Mouse (Mus musculus) kidney, adult 2 months (tissue): ENCODE measurements around the gene Dbn1.

Source experiments
- CTCF ChIP-seq: fragments of 200-500 bp; conservative IDR thresholded peaks from 2 replicates; pipeline ENCODE4 v1.5.1; 2011; ENCODE audit warnings: low read depth, mild to moderate bottlenecking, control low read depth, low read length, moderate library complexity, mixed read lengths; ENCODE audit not compliant: insufficient read depth, insufficient read length
- POLR2A ChIP-seq: fragments of 200-500 bp; IDR thresholded peaks from one replicate; pipeline ENCODE4 v1.6.1; 2011; ENCODE audit warnings: low read depth, low read length, control low read depth

DNA sequence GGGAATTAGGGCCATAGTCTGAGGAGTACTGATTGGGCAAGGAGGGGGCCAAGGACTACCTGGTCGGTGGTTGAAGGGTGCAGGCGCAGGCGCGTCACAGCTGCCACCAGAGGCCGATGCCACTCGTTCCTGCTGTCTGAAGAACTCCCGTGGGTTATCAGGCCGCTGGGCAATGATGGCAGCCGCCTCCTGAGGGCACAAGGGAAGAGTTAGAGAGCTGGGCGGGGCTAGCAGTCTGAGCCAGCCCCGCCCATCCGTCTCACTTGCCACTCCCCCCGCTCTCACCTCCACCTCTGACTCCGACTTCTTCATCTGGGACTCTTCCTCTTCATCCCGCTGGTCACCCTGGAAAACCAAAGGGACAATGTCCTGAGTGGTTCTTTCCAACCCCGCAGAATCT, 10.4 kb downstream of the Dbn1 start:
- TF ChIP-seq POLR2A (no peak), CTCF (no peak)
